Mouse (Mus musculus): ENCODE measurements around the gene Prps2. TPM values are rescaled to one million over a fixed set of nuclear protein-coding genes. Genes with fewer than 3 reads are reported as not detected.

Gene Prps2
- 7.8 and 8.8 TPM in 2 replicates for polyA plus RNA-seq (2012; rRNA removed)

GRCm38 (mm10) chrX:167382047-167382853 lies at the start of gene Prps2:
Gene Prps2, minus strand, starts transcription at chrX:167382749.

GRCm38 (mm10) chrX:167330399-167330798 lies 52.1 kb downstream of the Prps2 start, which contains the start of gene Tlr7:
Gene Tlr7, minus strand, starts transcription at chrX:167330558.

Other genes with a start within 250 kb of the Prps2 start
- 3,343 and 3,388 TPM in 2 replicates for gene Tmsb4x, start 173.4 kb downstream of the Prps2 start, polyA plus RNA-seq (2012; rRNA removed)
- gene Tlr8, start 118.4 kb downstream of the Prps2 start, polyA plus RNA-seq (2012; rRNA removed) = 0.05 and 0.06 TPM in 2 replicates
- 0.51 and 0.53 TPM in 2 replicates for gene Tlr7, start 52.2 kb downstream of the Prps2 start, polyA plus RNA-seq (2012; rRNA removed)